ENCODE assay signal across 18 mouse cellular contexts in the genomic region with DNA sequence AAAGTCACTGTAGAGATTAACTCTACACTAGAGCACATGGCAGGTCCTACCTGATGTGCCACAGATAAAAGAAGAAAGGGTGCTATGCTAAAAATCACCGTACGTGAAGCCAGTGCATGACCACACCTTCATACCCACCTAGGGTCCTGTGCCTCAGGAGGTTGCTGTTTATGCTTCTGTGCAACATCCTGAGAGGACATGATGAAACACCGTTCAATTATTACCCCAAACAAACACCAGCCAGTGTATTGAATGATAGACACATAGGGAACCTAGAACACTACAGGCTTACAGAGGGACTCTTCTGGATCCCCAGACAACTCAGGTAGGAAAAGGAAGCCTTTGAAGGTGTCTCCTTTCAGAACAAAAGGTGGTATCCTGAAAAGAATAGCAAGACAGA.
"Had no signal": no experiment of that assay in that cellular context is flagged by ENCODE, and none has a peak within 500 bp of the region (broad histone marks: within the 10 kb centered on the region; RNA-seq: fewer than 3 reads in every experiment).

No protein-coding gene starts in this region.

- H3K27me3 ChIP-seq: liver, embryonic 15.5 days; midbrain, embryonic 13.5 days; midbrain, embryonic 15.5 days; neural tube, embryonic 13.5 days; neural tube, embryonic 15.5 days; stomach, embryonic 15.5 days had no signal

- H3K4me3 ChIP-seq: liver, embryonic 15.5 days; megakaryocyte, embryonic 14.5 days; midbrain, embryonic 13.5 days; midbrain, embryonic 15.5 days; neural tube, embryonic 13.5 days; neural tube, embryonic 15.5 days; stomach, embryonic 15.5 days had no signal

- DNase-seq: lung, adult 18-20 months; lung, postnatal 4 days; retina, postnatal 1 day; right cerebral cortex, adult 18-20 months; right cerebral cortex, postnatal 25 days; thymus, adult 2 months; thymus, postnatal 25 days; thymus, postnatal 4 days had no signal

- H3K36me3 ChIP-seq: liver, embryonic 15.5 days; midbrain, embryonic 13.5 days; midbrain, embryonic 15.5 days; neural tube, embryonic 13.5 days; neural tube, embryonic 15.5 days; stomach, embryonic 15.5 days had no signal

- H3K9ac ChIP-seq: liver, embryonic 15.5 days; lung, embryonic 14.5 days; midbrain, embryonic 13.5 days; midbrain, embryonic 15.5 days; neural tube, embryonic 13.5 days; neural tube, embryonic 15.5 days; stomach, embryonic 15.5 days had no signal

- ATAC-seq: midbrain, embryonic 13.5 days; midbrain, embryonic 15.5 days had no signal

- H3K9me3 ChIP-seq: liver, embryonic 15.5 days; megakaryocyte, embryonic 14.5 days; midbrain, embryonic 13.5 days; midbrain, embryonic 15.5 days; neural tube, embryonic 13.5 days; neural tube, embryonic 15.5 days; stomach, embryonic 15.5 days had no signal

- H3K4me2 ChIP-seq: liver, embryonic 15.5 days; lung, embryonic 14.5 days; midbrain, embryonic 11.5 days; midbrain, embryonic 13.5 days; midbrain, embryonic 15.5 days; neural tube, embryonic 13.5 days; neural tube, embryonic 15.5 days; stomach, embryonic 15.5 days had no signal

- H3K27ac ChIP-seq: liver, embryonic 15.5 days; midbrain, embryonic 13.5 days; midbrain, embryonic 15.5 days; neural tube, embryonic 13.5 days; neural tube, embryonic 15.5 days; stomach, embryonic 15.5 days; stomach, postnatal 0 days had no signal
